Mouse (Mus musculus): ENCODE measurements at regions not wholly inside any gene's neighbourhood (a gene's known extent, or its start where the extent isn't known, plus 50 kb on each side); places are given as distances from the start of the nearest gene placed in this dataset.
"Not testable (repeated sequence)": the region's sequence is repeated elsewhere in the genome, so short reads cannot be mapped to it uniquely, and the experiment has no call there.

DNA sequence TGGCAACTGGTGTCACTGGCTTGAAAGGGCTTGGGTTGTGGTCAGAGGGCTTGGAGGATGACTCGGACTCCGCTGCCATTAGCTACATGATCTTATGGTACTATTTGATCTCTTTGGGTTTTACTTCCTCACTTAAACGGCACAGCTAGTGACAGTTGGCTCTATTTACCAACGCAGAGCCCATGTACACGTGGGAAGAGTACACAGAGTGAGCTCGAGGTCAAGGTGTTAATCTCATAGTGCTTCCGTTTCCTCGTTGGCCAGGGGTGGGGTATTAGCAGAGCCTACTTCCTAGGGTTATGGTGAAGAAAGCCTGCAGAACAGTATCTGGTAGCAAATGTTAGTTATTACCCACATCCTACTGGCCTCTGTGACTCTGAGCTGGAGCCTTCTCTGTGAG, 96.2 kb downstream of the Fam43a start:
- 46% methylated on average over 8 of the region's 8 CpGs for WGBS
- Histone ChIP-seq H3K9ac (ENCODE audit: low read depth, low read length) (no peak overlapping the region), H3K4me1 (replicated peaks; ENCODE audit: control insufficient read depth, insufficient read depth, low read length) (no peaks in the 10 kb centered on the region), H3K27ac (ENCODE audit: low read depth, low read length) (no peak overlapping the region), H3K9me3 (ENCODE audit: control insufficient read depth) (no peaks in the 10 kb centered on the region), H3K36me3 (ENCODE audit: control insufficient read depth, insufficient read depth) (no peaks in the 10 kb centered on the region), H3K27me3 (replicated peaks; ENCODE audit: control insufficient read depth, insufficient read depth, low read length) (no peaks in the 10 kb centered on the region), H3K4me2 (replicated peaks; ENCODE audit: low read depth) (no peak overlapping the region), H3K4me3 (ENCODE audit: low read depth, low read length) (no peak overlapping the region)
- TF ChIP-seq CTCF (IDR thresholded peaks at IDR 0.05; ENCODE audit: low read depth), result no peak
- peak; percentile 50; the same call in 1 of the 2 replicates for ATAC-seq

DNA sequence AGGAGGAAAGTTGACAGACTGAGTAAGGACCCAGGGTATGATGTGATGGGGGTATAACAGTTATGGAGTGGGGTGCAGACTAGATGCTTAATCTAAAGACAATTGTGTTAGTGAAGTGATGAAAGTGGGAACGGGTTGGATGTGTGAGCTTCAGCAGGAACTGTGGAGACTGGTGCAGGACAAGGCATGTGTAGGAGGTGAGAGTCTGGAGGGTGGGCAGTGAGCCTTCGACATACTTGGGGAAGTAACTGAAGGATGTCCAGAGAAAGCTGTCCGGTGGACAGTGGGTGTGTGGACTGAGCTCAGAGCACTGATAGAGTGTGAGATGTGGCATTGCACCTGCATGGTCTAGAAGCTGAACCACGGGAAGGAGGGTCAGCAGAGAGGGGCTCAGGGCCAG, 97.7 kb downstream of the Fam43a start:
- TF ChIP-seq CTCF (IDR thresholded peaks at IDR 0.05; ENCODE audit: low read depth), result no peak
- ATAC-seq, result no peak
- no peak overlapping the region for H3K9ac ChIP-seq (ENCODE audit: low read depth, low read length)
- H3K27ac ChIP-seq (ENCODE audit: low read depth, low read length), result no peak overlapping the region
- H3K9me3 ChIP-seq (ENCODE audit: control insufficient read depth), result no peaks in the 10 kb centered on the region
- H3K4me2 ChIP-seq (replicated peaks; ENCODE audit: low read depth), result no peak overlapping the region
- H3K27me3 ChIP-seq (replicated peaks; ENCODE audit: control insufficient read depth, insufficient read depth, low read length), result no peaks in the 10 kb centered on the region
- H3K36me3 ChIP-seq (ENCODE audit: control insufficient read depth, insufficient read depth), result no peaks in the 10 kb centered on the region
- H3K4me3 ChIP-seq (ENCODE audit: low read depth, low read length), result no peak overlapping the region
- no peaks in the 10 kb centered on the region for H3K4me1 ChIP-seq (replicated peaks; ENCODE audit: control insufficient read depth, insufficient read depth, low read length)
- 86% methylated on average over 4 of the region's 4 CpGs for WGBS

DNA sequence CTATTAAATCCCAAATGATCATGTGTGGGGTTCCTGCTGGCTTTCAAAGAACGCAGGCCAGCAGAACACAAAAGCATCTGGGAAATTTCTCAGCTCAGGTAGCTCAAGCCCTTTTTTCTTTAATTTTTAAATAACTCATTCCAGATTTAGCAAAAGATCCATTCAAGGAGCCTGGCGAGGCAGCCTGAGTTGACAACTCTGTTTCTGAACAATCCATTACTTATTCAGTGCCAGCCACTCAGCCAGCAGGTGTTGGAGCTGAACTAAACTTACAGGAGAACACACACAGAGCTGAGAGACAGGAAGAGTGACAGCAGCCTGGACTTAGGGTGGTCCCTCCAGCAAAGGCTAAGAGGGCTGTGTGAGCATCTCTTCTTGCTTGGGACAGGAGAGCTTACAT, 98.3 kb downstream of the Fam43a start:
- TF ChIP-seq CTCF (IDR thresholded peaks at IDR 0.05; ENCODE audit: low read depth), result no peak
- H3K27ac ChIP-seq (ENCODE audit: low read depth, low read length), result no peak overlapping the region
- ATAC-seq, result no peak
- WGBS, result 77% methylated on average over 2 of the region's 2 CpGs
- no peak overlapping the region for H3K9ac ChIP-seq (ENCODE audit: low read depth, low read length)
- H3K4me1 ChIP-seq (replicated peaks; ENCODE audit: control insufficient read depth, insufficient read depth, low read length), result no peaks in the 10 kb centered on the region
- no peak overlapping the region for H3K4me2 ChIP-seq (replicated peaks; ENCODE audit: low read depth)
- H3K36me3 ChIP-seq (ENCODE audit: control insufficient read depth, insufficient read depth), result no peaks in the 10 kb centered on the region
- no peaks in the 10 kb centered on the region for H3K27me3 ChIP-seq (replicated peaks; ENCODE audit: control insufficient read depth, insufficient read depth, low read length)
- H3K4me3 ChIP-seq (ENCODE audit: low read depth, low read length), result no peak overlapping the region
- H3K9me3 ChIP-seq (ENCODE audit: control insufficient read depth), result no peaks in the 10 kb centered on the region

DNA sequence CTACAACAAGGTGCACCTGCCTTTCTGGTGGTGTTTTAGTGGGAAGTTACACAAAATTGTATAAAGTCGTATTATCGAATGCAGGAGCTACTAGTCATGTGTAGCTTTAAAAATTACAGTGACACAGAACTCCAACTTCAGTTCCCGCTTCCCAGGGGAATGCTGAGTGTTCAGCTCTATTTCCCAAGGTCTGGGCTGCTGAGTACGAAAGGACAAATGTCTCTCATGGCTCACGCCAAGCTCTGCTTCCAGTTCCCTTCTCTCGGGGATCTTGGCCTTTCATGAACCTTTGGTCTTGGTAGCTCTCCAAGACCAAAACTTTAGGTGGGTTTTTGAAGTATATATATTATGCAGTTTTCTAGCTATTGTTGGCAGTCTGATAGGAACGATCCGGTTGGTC, 104.3 kb downstream of the Fam43a start:
- no peak for TF ChIP-seq CTCF (IDR thresholded peaks at IDR 0.05; ENCODE audit: low read depth)
- Histone ChIP-seq H3K4me1 (replicated peaks; ENCODE audit: control insufficient read depth, insufficient read depth, low read length) (no peaks in the 10 kb centered on the region), H3K9ac (ENCODE audit: low read depth, low read length) (no peak overlapping the region), H3K4me3 (ENCODE audit: low read depth, low read length) (no peak overlapping the region), H3K4me2 (replicated peaks; ENCODE audit: low read depth) (no peak overlapping the region), H3K27me3 (replicated peaks; ENCODE audit: control insufficient read depth, insufficient read depth, low read length) (no peaks in the 10 kb centered on the region), H3K9me3 (ENCODE audit: control insufficient read depth) (no peaks in the 10 kb centered on the region), H3K27ac (ENCODE audit: low read depth, low read length) (no peak overlapping the region), H3K36me3 (ENCODE audit: control insufficient read depth, insufficient read depth) (no peaks in the 10 kb centered on the region)
- no peak for ATAC-seq
- 91% methylated on average over 8 of the region's 8 CpGs for WGBS

DNA sequence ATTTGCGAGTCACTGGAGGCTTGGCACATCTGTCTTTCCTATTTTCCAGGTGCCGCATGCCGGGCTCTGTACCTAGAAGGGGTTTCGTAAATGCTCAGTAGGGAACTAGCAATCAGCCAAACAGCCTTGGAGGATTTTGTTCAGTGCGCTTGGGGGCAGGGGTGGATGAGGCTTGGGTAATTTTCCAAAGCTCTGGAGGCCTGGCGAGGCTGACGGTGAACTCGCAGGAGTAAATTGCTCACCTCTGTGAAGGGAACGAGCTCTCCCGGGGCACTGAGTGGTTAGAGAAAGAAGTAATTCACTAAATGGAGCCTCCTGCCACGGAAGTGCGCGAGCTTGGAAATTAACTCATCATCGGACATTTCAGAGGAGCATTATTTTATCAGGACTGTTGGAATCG, 110.0 kb downstream of the Fam43a start:
- Histone ChIP-seq H3K9me3 (ENCODE audit: control insufficient read depth) (no peaks in the 10 kb centered on the region), H3K27ac (ENCODE audit: low read depth, low read length) (no peak overlapping the region), H3K4me2 (replicated peaks; ENCODE audit: low read depth) (no peak overlapping the region), H3K9ac (ENCODE audit: low read depth, low read length) (no peak overlapping the region), H3K4me1 (replicated peaks; ENCODE audit: control insufficient read depth, insufficient read depth, low read length) (no peaks in the 10 kb centered on the region), H3K27me3 (replicated peaks; ENCODE audit: control insufficient read depth, insufficient read depth, low read length) (no peaks in the 10 kb centered on the region), H3K36me3 (ENCODE audit: control insufficient read depth, insufficient read depth) (no peaks in the 10 kb centered on the region), H3K4me3 (ENCODE audit: low read depth, low read length) (no peak overlapping the region)
- 79% methylated on average over 15 of the region's 15 CpGs for WGBS
- ATAC-seq, result no peak
- no peak for TF ChIP-seq CTCF (IDR thresholded peaks at IDR 0.05; ENCODE audit: low read depth)

DNA sequence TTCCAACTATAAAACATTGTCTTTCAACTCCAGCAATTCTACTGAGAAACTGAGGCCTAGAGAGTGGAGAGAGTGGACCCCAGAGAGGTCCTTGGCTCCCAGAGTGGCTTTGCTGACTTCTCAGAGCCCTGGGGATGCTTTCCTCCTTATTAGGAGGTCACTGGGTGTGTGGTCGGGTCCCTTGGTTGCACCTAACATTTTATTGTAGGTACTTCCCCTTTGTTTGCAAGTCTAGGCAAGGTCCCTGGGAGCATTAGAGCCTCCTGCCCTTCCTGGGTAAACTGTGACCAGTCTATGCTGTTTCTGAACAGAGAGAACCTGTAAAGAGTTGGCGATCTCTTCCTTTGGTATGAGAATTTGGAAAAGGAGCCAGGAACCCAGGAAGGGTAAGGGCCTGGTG, 110.5 kb downstream of the Fam43a start:
- no peak for TF ChIP-seq CTCF (IDR thresholded peaks at IDR 0.05; ENCODE audit: low read depth)
- H3K9me3 ChIP-seq (ENCODE audit: control insufficient read depth), result no peaks in the 10 kb centered on the region
- ATAC-seq, result no peak
- H3K36me3 ChIP-seq (ENCODE audit: control insufficient read depth, insufficient read depth), result no peaks in the 10 kb centered on the region
- no peaks in the 10 kb centered on the region for H3K4me1 ChIP-seq (replicated peaks; ENCODE audit: control insufficient read depth, insufficient read depth, low read length)
- no peak overlapping the region for H3K4me2 ChIP-seq (replicated peaks; ENCODE audit: low read depth)
- no peak overlapping the region for H3K27ac ChIP-seq (ENCODE audit: low read depth, low read length)
- 63% methylated on average over 2 of the region's 2 CpGs for WGBS
- no peak overlapping the region for H3K9ac ChIP-seq (ENCODE audit: low read depth, low read length)
- H3K4me3 ChIP-seq (ENCODE audit: low read depth, low read length), result no peak overlapping the region
- no peaks in the 10 kb centered on the region for H3K27me3 ChIP-seq (replicated peaks; ENCODE audit: control insufficient read depth, insufficient read depth, low read length)

DNA sequence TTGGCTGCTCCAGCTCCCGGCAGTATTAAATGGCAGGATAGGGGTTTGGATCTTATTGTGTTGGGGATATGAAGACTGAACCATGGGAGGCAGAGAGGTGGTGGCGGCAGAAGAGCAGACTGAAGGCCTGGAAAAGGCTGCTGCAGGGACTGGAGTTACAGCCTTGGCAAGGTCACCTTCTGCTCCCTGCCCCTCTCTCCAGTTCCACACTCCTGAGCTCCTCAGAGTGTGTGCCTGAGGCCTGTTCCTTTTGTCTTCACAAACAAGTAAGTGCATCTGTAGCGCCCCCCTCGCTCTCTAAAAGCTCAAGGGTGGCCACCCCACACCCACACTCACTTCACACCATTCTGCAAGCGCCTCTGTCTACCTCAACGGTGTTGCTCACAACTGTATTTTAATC, 113.0 kb downstream of the Fam43a start:
- Histone ChIP-seq H3K9ac (ENCODE audit: low read depth, low read length) (no peak overlapping the region), H3K4me2 (replicated peaks; ENCODE audit: low read depth) (no peak overlapping the region), H3K9me3 (ENCODE audit: control insufficient read depth) (no peaks in the 10 kb centered on the region), H3K27me3 (replicated peaks; ENCODE audit: control insufficient read depth, insufficient read depth, low read length) (no peaks in the 10 kb centered on the region), H3K4me3 (ENCODE audit: low read depth, low read length) (no peak overlapping the region), H3K4me1 (replicated peaks; ENCODE audit: control insufficient read depth, insufficient read depth, low read length) (no peaks in the 10 kb centered on the region), H3K27ac (ENCODE audit: low read depth, low read length) (no peak overlapping the region), H3K36me3 (ENCODE audit: control insufficient read depth, insufficient read depth) (no peaks in the 10 kb centered on the region)
- no peak for TF ChIP-seq CTCF (IDR thresholded peaks at IDR 0.05; ENCODE audit: low read depth)
- no peak for ATAC-seq
- 91% methylated on average over 6 of the region's 6 CpGs for WGBS

DNA sequence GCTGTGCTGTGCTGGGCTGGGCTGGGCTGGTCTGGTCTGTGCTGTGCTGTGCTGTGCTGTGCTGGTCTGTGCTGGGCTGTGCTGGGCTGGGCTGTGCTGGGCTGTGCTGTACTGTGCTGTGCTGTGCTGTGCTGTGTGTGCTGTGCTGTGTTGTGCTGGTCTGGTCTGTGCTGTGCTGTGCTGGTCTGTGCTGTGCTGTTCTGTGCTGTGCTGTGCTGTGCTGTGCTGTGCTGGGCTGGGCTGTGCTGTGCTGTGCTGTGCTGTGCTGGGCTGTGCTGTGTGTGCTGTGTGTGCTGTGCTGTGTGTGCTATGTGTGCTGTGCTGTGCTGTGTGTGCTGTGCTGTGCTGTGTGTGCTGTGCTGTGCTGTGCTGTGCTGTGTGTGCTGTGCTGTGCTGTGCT, 118.1 kb downstream of the Fam43a start:
- not testable (repeated sequence) for H3K4me2 ChIP-seq (replicated peaks; ENCODE audit: low read depth); H3K4me3 ChIP-seq (ENCODE audit: low read depth, low read length); H3K9me3 ChIP-seq (ENCODE audit: control insufficient read depth); H3K27ac ChIP-seq (ENCODE audit: low read depth, low read length); H3K4me1 ChIP-seq (replicated peaks; ENCODE audit: control insufficient read depth, insufficient read depth, low read length); H3K9ac ChIP-seq (ENCODE audit: low read depth, low read length); ATAC-seq; H3K36me3 ChIP-seq (ENCODE audit: control insufficient read depth, insufficient read depth); H3K27me3 ChIP-seq (replicated peaks; ENCODE audit: control insufficient read depth, insufficient read depth, low read length)

Measured in intestine, postnatal 0 days (tissue).